Mouse (Mus musculus) G1E (cell line): ENCODE data around the gene Fam104a.

Source experiments
- CTCF ChIP-seq: IDR thresholded peaks from 2 replicates; pipeline ENCODE4 v1.5.1; 2012; ENCODE audit warnings: low read depth, low read length, inconsistent platforms, mixed read lengths
- GATA1 ChIP-seq: IDR thresholded peaks from 2 replicates; pipeline ENCODE4 v1.6.1; 2012; ENCODE audit warnings: borderline replicate concordance, low read length, inconsistent platforms, mixed read lengths
- TAL1 ChIP-seq: conservative IDR thresholded peaks from 2 replicates; pipeline ENCODE4 v1.6.1; 2012; ENCODE audit warnings: low read depth, low read length, inconsistent platforms, mixed read lengths

DNA sequence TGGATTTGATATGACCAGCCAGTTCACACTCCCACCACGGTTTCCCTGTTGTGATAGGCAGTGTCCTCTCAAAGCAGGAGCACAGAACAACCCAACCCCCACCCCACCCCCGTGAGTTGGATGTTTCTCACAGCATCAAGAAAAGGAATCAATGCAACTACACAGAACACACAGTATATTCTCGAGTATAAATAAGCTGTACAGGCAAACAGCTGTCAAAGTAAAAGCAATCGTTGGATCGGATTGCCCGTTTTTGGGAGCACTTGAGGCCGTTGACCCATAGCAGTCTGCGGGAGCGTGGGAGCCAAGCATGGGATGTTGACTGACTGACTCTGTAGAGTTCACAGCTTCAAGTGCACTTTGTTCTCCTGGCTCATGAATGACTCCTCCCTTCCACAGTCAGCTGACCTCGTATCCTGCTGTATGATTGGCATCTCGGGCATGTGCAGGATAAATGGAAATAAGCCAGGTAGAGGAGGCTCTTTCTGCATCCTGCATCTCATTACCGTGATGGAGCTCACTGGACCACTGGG, 14.1 kb upstream of the Fam104a start:
- TF ChIP-seq CTCF (no peak), GATA1 (no peak), TAL1 (no peak)
